11 mouse cellular contexts compared by ENCODE assay signal in the genomic region with DNA sequence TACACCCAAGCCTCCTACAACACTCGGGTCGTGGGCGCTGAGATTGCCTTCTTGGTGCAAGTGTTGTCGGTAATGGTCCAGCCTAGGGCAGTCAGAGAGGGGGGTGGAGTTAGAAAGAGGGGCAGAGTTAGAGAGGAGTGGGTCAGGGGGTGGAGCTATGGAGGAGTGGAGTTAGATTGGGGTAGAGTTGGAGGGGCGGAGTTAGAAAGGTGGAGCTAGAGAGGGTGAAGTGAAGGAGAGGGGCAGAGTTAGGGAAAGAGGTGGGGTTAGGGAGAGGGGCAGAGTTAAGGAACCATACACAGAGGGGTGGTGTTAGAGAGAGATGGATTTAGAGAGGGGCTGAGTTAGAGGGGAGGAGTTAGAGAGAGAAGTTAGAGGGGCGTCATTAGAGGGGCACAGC. TPM values are rescaled to one million over a fixed set of nuclear protein-coding genes. Genes with fewer than 3 reads are reported as not detected.
DNase-seq lines count a peak whose midpoint lies in the region; ATAC-seq and TF ChIP-seq lines count a peak whose summit lies in the region.
"Had no signal": no experiment of that assay in that cellular context is flagged by ENCODE, and none has a peak within 500 bp of the region (broad histone marks: within the 10 kb centered on the region; RNA-seq: fewer than 3 reads in every experiment).

No protein-coding gene starts in this region.

- H3K27me3 ChIP-seq in hindbrain, embryonic 12.5 days, result peaks cover 3% of the 10 kb centered on the region; the same call in 1 of the 2 replicates
- H3K27me3 ChIP-seq in hindbrain, embryonic 11.5 days (ENCODE audit: control insufficient read depth, insufficient read depth, low read length), result no peaks in the 10 kb centered on the region
- no peaks in the 10 kb centered on the region for H3K27me3 ChIP-seq in neural tube, embryonic 12.5 days (replicated peaks)
- no peaks in the 10 kb centered on the region for H3K27me3 ChIP-seq in forebrain, postnatal 0 days (ENCODE audit: insufficient read depth, low read length)
- H3K27me3 ChIP-seq in stomach, embryonic 14.5 days (ENCODE audit: control insufficient read depth, insufficient read depth, low read length), result no peaks in the 10 kb centered on the region

- H3K4me2 ChIP-seq in hindbrain, embryonic 12.5 days (replicated peaks), result no peak overlapping the region
- no peak overlapping the region for H3K4me2 ChIP-seq in hindbrain, embryonic 11.5 days (replicated peaks; ENCODE audit: low read depth, low read length)
- no peak overlapping the region for H3K4me2 ChIP-seq in neural tube, embryonic 12.5 days (replicated peaks)
- no peak overlapping the region for H3K4me2 ChIP-seq in forebrain, postnatal 0 days (ENCODE audit: low read depth)
- H3K4me2 ChIP-seq in stomach, embryonic 14.5 days (replicated peaks; ENCODE audit: low read depth, low read length), result no peak overlapping the region
- H3K4me2 ChIP-seq: heart, embryonic 13.5 days had no signal

- no peak overlapping the region for H3K9ac ChIP-seq in hindbrain, embryonic 12.5 days
- H3K9ac ChIP-seq in hindbrain, embryonic 11.5 days (ENCODE audit: low read depth, low read length), result no peak overlapping the region
- H3K9ac ChIP-seq in neural tube, embryonic 12.5 days, result no peak overlapping the region
- H3K9ac ChIP-seq in forebrain, postnatal 0 days, result no peak overlapping the region
- no peak overlapping the region for H3K9ac ChIP-seq in stomach, embryonic 14.5 days (replicated peaks; ENCODE audit: low read depth, low read length)
- H3K9ac ChIP-seq: heart, embryonic 13.5 days had no signal

- no peaks in the 10 kb centered on the region for H3K36me3 ChIP-seq in hindbrain, embryonic 12.5 days
- H3K36me3 ChIP-seq in hindbrain, embryonic 11.5 days (ENCODE audit: control insufficient read depth, insufficient read depth, low read length), result no peaks in the 10 kb centered on the region
- no peaks in the 10 kb centered on the region for H3K36me3 ChIP-seq in neural tube, embryonic 12.5 days
- no peaks in the 10 kb centered on the region for H3K36me3 ChIP-seq in forebrain, postnatal 0 days (ENCODE audit: insufficient read depth)
- no peaks in the 10 kb centered on the region for H3K36me3 ChIP-seq in stomach, embryonic 14.5 days (ENCODE audit: control insufficient read depth, insufficient read depth, low read length)
- H3K36me3 ChIP-seq: heart, embryonic 13.5 days had no signal

- 29% methylated on average over 6 of the region's 6 CpGs for WGBS in hindbrain, embryonic 12.5 days
- WGBS in hindbrain, embryonic 11.5 days, result 17% methylated on average over 6 of the region's 6 CpGs
- 20% methylated on average over 6 of the region's 6 CpGs for WGBS in neural tube, embryonic 12.5 days
- 37% methylated on average over 6 of the region's 6 CpGs for WGBS in forebrain, postnatal 0 days
- WGBS in stomach, embryonic 14.5 days, result 32% methylated on average over 6 of the region's 6 CpGs

- no peak overlapping the region for H3K27ac ChIP-seq in hindbrain, embryonic 12.5 days
- H3K27ac ChIP-seq in hindbrain, embryonic 11.5 days (ENCODE audit: low read depth, low read length), result no peak overlapping the region
- H3K27ac ChIP-seq in neural tube, embryonic 12.5 days, result no peak overlapping the region
- H3K27ac ChIP-seq in forebrain, postnatal 0 days (ENCODE audit: low read depth, low read length), result no peak overlapping the region
- H3K27ac ChIP-seq in stomach, embryonic 14.5 days (ENCODE audit: low read length), result no peak overlapping the region
- H3K27ac ChIP-seq: heart, embryonic 13.5 days had no signal

- peak; percentile 26; the same call in 1 of the 2 replicates for ATAC-seq in hindbrain, embryonic 12.5 days (ENCODE audit: low FRiP score)
- no peak for ATAC-seq in hindbrain, embryonic 11.5 days (ENCODE audit: low FRiP score)
- ATAC-seq in neural tube, embryonic 12.5 days (ENCODE audit: low FRiP score, low read depth), result 0 out of 2 replicates have a peak, but pooled peaks have one; percentile 21
- peak; percentile 47 for ATAC-seq in forebrain, postnatal 0 days
- peak; percentile 50; the same call in 1 of the 2 replicates for ATAC-seq in stomach, embryonic 14.5 days (ENCODE audit: insufficient number of reproducible peaks, insufficient read depth, low FRiP score, low read depth)

- TF ChIP-seq CTCF in forebrain, postnatal 0 days (IDR thresholded peaks at IDR 0.05; ENCODE audit: low read depth), result no peak

- H3K9me3 ChIP-seq in hindbrain, embryonic 12.5 days (replicated peaks), result no peaks in the 10 kb centered on the region
- no peaks in the 10 kb centered on the region for H3K9me3 ChIP-seq in hindbrain, embryonic 11.5 days (ENCODE audit: control insufficient read depth, low read length)
- no peaks in the 10 kb centered on the region for H3K9me3 ChIP-seq in neural tube, embryonic 12.5 days
- no peaks in the 10 kb centered on the region for H3K9me3 ChIP-seq in forebrain, postnatal 0 days (ENCODE audit: low read length)
- H3K9me3 ChIP-seq in stomach, embryonic 14.5 days (ENCODE audit: control insufficient read depth, low read depth, low read length), result no peaks in the 10 kb centered on the region
- H3K9me3 ChIP-seq: heart, embryonic 13.5 days had no signal

- no peaks in the 10 kb centered on the region; the same call in 1 of the 2 replicates for H3K4me1 ChIP-seq in hindbrain, embryonic 12.5 days
- H3K4me1 ChIP-seq in hindbrain, embryonic 11.5 days (replicated peaks; ENCODE audit: control insufficient read depth, insufficient read depth, low read length), result no peaks in the 10 kb centered on the region
- 0 out of 2 replicates have a peak, but pooled peaks cover 2% of the 10 kb centered on the region for H3K4me1 ChIP-seq in neural tube, embryonic 12.5 days
- H3K4me1 ChIP-seq in forebrain, postnatal 0 days (ENCODE audit: insufficient read depth), result 0 out of 2 replicates have a peak, but pooled peaks cover 4% of the 10 kb centered on the region
- H3K4me1 ChIP-seq in stomach, embryonic 14.5 days (ENCODE audit: control insufficient read depth, insufficient read depth, low read length), result no peaks in the 10 kb centered on the region

- no peak overlapping the region for H3K4me3 ChIP-seq in hindbrain, embryonic 12.5 days
- no peak overlapping the region for H3K4me3 ChIP-seq in hindbrain, embryonic 11.5 days (ENCODE audit: low read depth, low read length)
- no peak overlapping the region for H3K4me3 ChIP-seq in neural tube, embryonic 12.5 days
- no peak overlapping the region for H3K4me3 ChIP-seq in forebrain, postnatal 0 days (ENCODE audit: low read depth, low read length)
- H3K4me3 ChIP-seq in stomach, embryonic 14.5 days (ENCODE audit: low read depth, low read length), result no peak overlapping the region
- H3K4me3 ChIP-seq: heart, embryonic 13.5 days had no signal

- DNase-seq in hindbrain, embryonic 11.5 days (ENCODE audit: low spot score), result no peak
- DNase-seq in neural tube, embryonic 10.5 days (ENCODE audit: extremely low spot score, low spot score), result no peak
- DNase-seq in forebrain, postnatal 0 days, result no peak
- DNase-seq in heart, adult 11 months, result no peak
- DNase-seq in cerebellum, adult 9-10 months, result no peak

RNA-seq across cellular contexts. Expression of gene Pnliprp2, which starts 2.8 kb away (rescaled TPM):
- not detected in 2 replicates for polyA plus RNA-seq in hindbrain, embryonic 12.5 days (2016; fragmentation: Nextera tagmentation; extraction: Ambion mirVana)
- polyA plus RNA-seq in hindbrain, embryonic 11.5 days (2014; fragmentation: Nextera tagmentation; extraction: Ambion mirVana), result 0.11 TPM in 1 of 2 replicates, not detected in the other
- not detected in 2 replicates for polyA plus RNA-seq in neural tube, embryonic 12.5 days (2016; fragmentation: Nextera tagmentation; extraction: Ambion mirVana)
- 0.08 TPM in 1 of 2 replicates, not detected in the other for total RNA-seq in forebrain, postnatal 0 days (2014; rRNA removed)
- 0.15 TPM in 1 of 2 replicates, not detected in the other for polyA plus RNA-seq in forebrain, postnatal 0 days (2015; fragmentation: Nextera tagmentation; extraction: Ambion mirVana)
- polyA plus RNA-seq in stomach, embryonic 14.5 days (2014; fragmentation: Nextera tagmentation; extraction: Ambion mirVana), result 1.1 and 3.0 TPM in 2 replicates
- polyA plus RNA-seq: C2C12; embryonic facial prominence, embryonic 11.5 days had no signal

RNA-seq across cellular contexts. Expression of gene 1700019N19Rik, which starts 31.9 kb away (rescaled TPM):
- not detected in 2 replicates for polyA plus RNA-seq in hindbrain, embryonic 12.5 days (2016; fragmentation: Nextera tagmentation; extraction: Ambion mirVana)
- polyA plus RNA-seq in hindbrain, embryonic 11.5 days (2014; fragmentation: Nextera tagmentation; extraction: Ambion mirVana), result not detected in 2 replicates
- not detected in 2 replicates for polyA plus RNA-seq in neural tube, embryonic 12.5 days (2016; fragmentation: Nextera tagmentation; extraction: Ambion mirVana)
- total RNA-seq in forebrain, postnatal 0 days (2014; rRNA removed), result not detected in 2 replicates
- not detected in 2 replicates for polyA plus RNA-seq in forebrain, postnatal 0 days (2015; fragmentation: Nextera tagmentation; extraction: Ambion mirVana)
- polyA plus RNA-seq in stomach, embryonic 14.5 days (2014; fragmentation: Nextera tagmentation; extraction: Ambion mirVana), result not detected in 2 replicates
- polyA plus RNA-seq: C2C12; embryonic facial prominence, embryonic 11.5 days; heart, embryonic 13.5 days had no signal

RNA-seq across cellular contexts. Expression of gene Pnliprp1, which starts 33.6 kb away (rescaled TPM):
- not detected in 2 replicates for polyA plus RNA-seq in hindbrain, embryonic 12.5 days (2016; fragmentation: Nextera tagmentation; extraction: Ambion mirVana)
- 0.18 TPM in 1 of 2 replicates, not detected in the other for polyA plus RNA-seq in hindbrain, embryonic 11.5 days (2014; fragmentation: Nextera tagmentation; extraction: Ambion mirVana)
- polyA plus RNA-seq in neural tube, embryonic 12.5 days (2016; fragmentation: Nextera tagmentation; extraction: Ambion mirVana), result 0.45 TPM in 1 of 2 replicates, not detected in the other
- total RNA-seq in forebrain, postnatal 0 days (2014; rRNA removed), result 1.5 TPM in 1 of 2 replicates, not detected in the other
- polyA plus RNA-seq in forebrain, postnatal 0 days (2015; fragmentation: Nextera tagmentation; extraction: Ambion mirVana), result 0.15 and 0.21 TPM in 2 replicates
- 254 TPM in 1 of 2 replicates, not detected in the other for polyA plus RNA-seq in stomach, embryonic 14.5 days (2014; fragmentation: Nextera tagmentation; extraction: Ambion mirVana)
- polyA plus RNA-seq: C2C12; embryonic facial prominence, embryonic 11.5 days had no signal
